Mouse (Mus musculus): ENCODE results near the gene Ms4a13. TPM values are rescaled to one million over a fixed set of nuclear protein-coding genes. Genes with fewer than 3 reads are reported as not detected.
A peak's percentile ranks its signal among the peaks of the same experiment; 100 is the strongest.

Ms4a13 gene
- not detected in 2 replicates for polyA plus RNA-seq (2014; fragmentation: Nextera tagmentation; extraction: Ambion mirVana)

DNA sequence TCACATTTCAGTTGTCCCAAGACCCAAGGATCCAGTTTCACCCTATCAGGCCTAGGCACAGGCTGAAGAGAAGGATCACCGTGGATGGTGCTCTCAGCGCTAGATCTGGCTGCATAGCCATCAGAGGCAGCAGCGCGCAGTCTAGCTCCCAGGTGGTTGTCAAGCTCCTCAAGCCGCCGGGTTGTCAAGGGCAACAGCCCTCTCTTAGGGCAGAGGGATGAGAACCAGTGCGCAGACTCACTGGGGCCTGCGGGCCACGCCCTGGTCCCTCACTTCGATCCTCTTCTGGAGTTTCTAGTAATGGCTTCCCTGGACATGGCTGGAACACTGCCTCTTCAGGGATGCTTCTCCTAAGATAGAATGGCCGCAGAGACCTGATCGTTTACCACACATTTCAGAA is at the start of gene Ms4a13:
TSS of gene Ms4a13 (minus strand) at position 192 of the 400 bp plus-strand sequence.
- Histone ChIP-seq H3K9me3 (ENCODE audit: control insufficient read depth, low read length) (no peaks in the 10 kb centered on the region), H3K4me1 (ENCODE audit: control insufficient read depth, insufficient read depth, low read length) (no peaks in the 10 kb centered on the region), H3K9ac (replicated peaks; ENCODE audit: low read depth, low read length) (no peak within 1 kb of the TSS), H3K4me2 (ENCODE audit: low read depth, low read length) (no peak within 1 kb of the TSS), H3K27me3 (ENCODE audit: control insufficient read depth, insufficient read depth, low read length) (no peaks in the 10 kb centered on the region), H3K27ac (ENCODE audit: low read depth, low read length) (no peak within 1 kb of the TSS), H3K36me3 (ENCODE audit: control insufficient read depth, insufficient read depth, low read length) (no peaks in the 10 kb centered on the region), H3K4me3 (ENCODE audit: low read depth, low read length) (no peak within 1 kb of the TSS)
- WGBS, result 54% methylated on average over 12 of the region's 12 CpGs
- ATAC-seq (ENCODE audit: low read depth), result no peak

GRCm38 (mm10) chr19:11244230-11244629 is 47.7 kb upstream of the Ms4a13 start:
- H3K27me3 ChIP-seq (ENCODE audit: control insufficient read depth, insufficient read depth, low read length), result no peaks in the 10 kb centered on the region
- no peaks in the 10 kb centered on the region for H3K36me3 ChIP-seq (ENCODE audit: control insufficient read depth, insufficient read depth, low read length)
- no peaks in the 10 kb centered on the region for H3K4me1 ChIP-seq (ENCODE audit: control insufficient read depth, insufficient read depth, low read length)
- no peak for ATAC-seq (ENCODE audit: low read depth)
- no peak overlapping the region for H3K4me2 ChIP-seq (ENCODE audit: low read depth, low read length)
- no peak overlapping the region for H3K9ac ChIP-seq (replicated peaks; ENCODE audit: low read depth, low read length)
- H3K4me3 ChIP-seq (ENCODE audit: low read depth, low read length), result no peak overlapping the region
- H3K9me3 ChIP-seq (ENCODE audit: control insufficient read depth, low read length), result no peaks in the 10 kb centered on the region
- H3K27ac ChIP-seq (ENCODE audit: low read depth, low read length), result no peak overlapping the region

DNA sequence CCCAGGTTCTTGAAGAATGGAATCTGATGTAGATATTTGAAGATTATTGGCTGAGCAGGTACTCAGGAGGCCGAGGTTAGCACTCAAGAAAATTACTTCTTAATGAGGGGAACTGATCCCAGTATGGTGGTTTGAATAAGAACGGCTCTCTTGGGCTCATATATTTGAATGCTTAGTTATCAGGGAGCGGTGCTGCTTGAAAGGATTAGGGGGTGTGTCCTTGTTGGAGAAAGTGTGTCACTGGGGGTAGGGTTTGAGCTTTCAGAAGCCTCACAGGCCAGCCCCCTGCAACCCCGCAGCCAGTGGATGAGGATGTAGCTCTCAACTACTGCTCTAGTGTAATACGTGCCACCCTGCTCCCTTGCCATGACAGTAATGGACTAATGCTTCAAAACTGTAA is 46.0 kb upstream of the Ms4a13 start:
- Histone ChIP-seq H3K4me3 (ENCODE audit: low read depth, low read length) (no peak overlapping the region), H3K9ac (replicated peaks; ENCODE audit: low read depth, low read length) (no peak overlapping the region), H3K27me3 (ENCODE audit: control insufficient read depth, insufficient read depth, low read length) (no peaks in the 10 kb centered on the region), H3K4me2 (ENCODE audit: low read depth, low read length) (no peak overlapping the region), H3K4me1 (ENCODE audit: control insufficient read depth, insufficient read depth, low read length) (no peaks in the 10 kb centered on the region), H3K36me3 (ENCODE audit: control insufficient read depth, insufficient read depth, low read length) (no peaks in the 10 kb centered on the region), H3K27ac (ENCODE audit: low read depth, low read length) (no peak overlapping the region), H3K9me3 (ENCODE audit: control insufficient read depth, low read length) (no peaks in the 10 kb centered on the region)
- 54% methylated on average over 5 of the region's 5 CpGs for WGBS
- peak; percentile 68; the same call in 1 of the 2 replicates for ATAC-seq (ENCODE audit: low read depth)

DNA sequence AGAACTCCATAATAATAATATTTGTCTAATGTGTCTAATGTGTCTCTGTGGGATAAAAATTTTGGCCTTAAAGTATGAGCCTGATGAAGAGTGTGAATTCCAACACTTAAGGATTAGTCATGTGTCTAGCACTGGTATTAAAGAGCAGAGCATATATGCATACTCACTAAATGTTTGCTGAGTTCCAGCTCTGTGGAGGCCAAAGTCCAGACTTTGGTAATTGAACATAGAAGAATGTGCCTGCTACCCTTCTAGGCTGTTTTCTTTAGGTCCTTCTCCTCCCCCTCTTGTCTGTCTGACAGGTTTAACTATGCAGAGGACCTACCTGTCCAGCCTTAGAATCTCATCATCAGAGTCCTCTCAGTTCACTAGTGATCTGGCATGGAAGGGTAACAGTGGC is 39.3 kb upstream of the Ms4a13 start:
- Histone ChIP-seq H3K4me1 (ENCODE audit: control insufficient read depth, insufficient read depth, low read length) (no peaks in the 10 kb centered on the region), H3K9me3 (ENCODE audit: control insufficient read depth, low read length) (no peaks in the 10 kb centered on the region), H3K4me3 (ENCODE audit: low read depth, low read length) (no peak overlapping the region), H3K36me3 (ENCODE audit: control insufficient read depth, insufficient read depth, low read length) (no peaks in the 10 kb centered on the region), H3K9ac (replicated peaks; ENCODE audit: low read depth, low read length) (no peak overlapping the region), H3K27me3 (ENCODE audit: control insufficient read depth, insufficient read depth, low read length) (no peaks in the 10 kb centered on the region), H3K27ac (ENCODE audit: low read depth, low read length) (no peak overlapping the region), H3K4me2 (ENCODE audit: low read depth, low read length) (no peak overlapping the region)
- no peak for ATAC-seq (ENCODE audit: low read depth)

GRCm38 (mm10) chr19:11234921-11235735 is 38.6 kb upstream of the Ms4a13 start:
- no peak for ATAC-seq (ENCODE audit: low read depth)
- Histone ChIP-seq H3K4me1 (ENCODE audit: control insufficient read depth, insufficient read depth, low read length) (no peaks in the 10 kb centered on the region), H3K9me3 (ENCODE audit: control insufficient read depth, low read length) (no peaks in the 10 kb centered on the region), H3K9ac (replicated peaks; ENCODE audit: low read depth, low read length) (no peak overlapping the region), H3K36me3 (ENCODE audit: control insufficient read depth, insufficient read depth, low read length) (no peaks in the 10 kb centered on the region), H3K27me3 (ENCODE audit: control insufficient read depth, insufficient read depth, low read length) (no peaks in the 10 kb centered on the region), H3K27ac (ENCODE audit: low read depth, low read length) (no peak overlapping the region), H3K4me3 (ENCODE audit: low read depth, low read length) (no peak overlapping the region), H3K4me2 (ENCODE audit: low read depth, low read length) (no peak overlapping the region)
- 71% methylated on average over 5 of the region's 5 CpGs for WGBS

GRCm38 (mm10) chr19:11234244-11234643 is 37.7 kb upstream of the Ms4a13 start:
- Histone ChIP-seq H3K27me3 (ENCODE audit: control insufficient read depth, insufficient read depth, low read length) (no peaks in the 10 kb centered on the region), H3K36me3 (ENCODE audit: control insufficient read depth, insufficient read depth, low read length) (no peaks in the 10 kb centered on the region), H3K27ac (ENCODE audit: low read depth, low read length) (no peak overlapping the region), H3K4me2 (ENCODE audit: low read depth, low read length) (no peak overlapping the region), H3K9ac (replicated peaks; ENCODE audit: low read depth, low read length) (no peak overlapping the region), H3K4me3 (ENCODE audit: low read depth, low read length) (no peak overlapping the region), H3K9me3 (ENCODE audit: control insufficient read depth, low read length) (no peaks in the 10 kb centered on the region), H3K4me1 (ENCODE audit: control insufficient read depth, insufficient read depth, low read length) (no peaks in the 10 kb centered on the region)
- ATAC-seq (ENCODE audit: low read depth), result no peak
- 86% methylated on average over 5 of the region's 5 CpGs for WGBS

DNA sequence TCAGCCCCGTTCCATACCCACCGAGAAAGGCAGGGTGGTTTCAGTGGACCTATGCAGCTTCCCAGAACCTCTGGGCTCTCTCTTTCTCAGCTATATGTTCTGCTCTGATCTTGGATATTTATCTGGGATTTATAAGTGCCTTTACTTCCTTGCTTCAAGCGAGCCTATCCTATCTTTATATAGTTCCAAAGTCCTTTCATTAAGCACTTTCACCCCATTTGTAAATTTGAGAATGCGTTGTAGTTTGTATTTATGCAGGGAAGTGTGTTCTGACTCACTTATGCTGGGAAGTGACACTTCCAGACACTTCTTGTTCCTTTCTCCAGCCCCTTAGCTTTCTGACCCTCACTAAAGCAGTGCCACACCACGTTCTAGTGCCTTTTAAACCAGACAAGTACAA is 35.8 kb upstream of the Ms4a13 start, which contains the start of gene Ms4a12:
TSS of gene Ms4a12 (minus strand) at position 101 of the 400 bp plus-strand sequence.
- no peak within 1 kb of the TSS for H3K4me3 ChIP-seq (ENCODE audit: low read depth, low read length)
- WGBS, result 78% methylated on average over 5 of the region's 5 CpGs
- no peak within 1 kb of the TSS for H3K9ac ChIP-seq (replicated peaks; ENCODE audit: low read depth, low read length)
- H3K4me1 ChIP-seq (ENCODE audit: control insufficient read depth, insufficient read depth, low read length), result no peaks in the 10 kb centered on the region
- ATAC-seq (ENCODE audit: low read depth), result no peak
- H3K27me3 ChIP-seq (ENCODE audit: control insufficient read depth, insufficient read depth, low read length), result no peaks in the 10 kb centered on the region
- no peaks in the 10 kb centered on the region for H3K36me3 ChIP-seq (ENCODE audit: control insufficient read depth, insufficient read depth, low read length)
- no peak within 1 kb of the TSS for H3K27ac ChIP-seq (ENCODE audit: low read depth, low read length)
- no peaks in the 10 kb centered on the region for H3K9me3 ChIP-seq (ENCODE audit: control insufficient read depth, low read length)
- H3K4me2 ChIP-seq (ENCODE audit: low read depth, low read length), result no peak within 1 kb of the TSS

DNA sequence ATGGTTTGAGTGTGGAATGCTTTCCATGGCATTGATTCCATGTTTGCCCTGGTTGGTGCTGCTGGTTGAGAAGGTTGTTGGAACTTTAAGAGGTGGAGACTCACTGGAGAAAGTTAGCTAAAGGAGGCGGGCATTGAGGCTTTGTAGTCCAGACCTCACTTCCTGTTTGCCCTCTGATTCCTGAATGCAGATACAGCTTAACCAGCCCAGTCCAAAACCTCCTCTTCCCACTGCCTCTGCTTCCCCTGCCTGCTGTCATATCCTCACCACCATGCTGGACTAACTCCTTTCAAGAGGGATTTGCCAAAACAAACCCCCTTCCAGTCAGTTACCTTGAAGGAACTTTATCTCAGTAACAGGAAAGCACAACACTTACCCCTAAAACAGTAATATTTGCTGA is 4.0 kb downstream of the Ms4a13 start:
- H3K9me3 ChIP-seq (ENCODE audit: control insufficient read depth, low read length), result no peaks in the 10 kb centered on the region
- H3K27ac ChIP-seq (ENCODE audit: low read depth, low read length), result no peak overlapping the region
- no peak overlapping the region for H3K4me3 ChIP-seq (ENCODE audit: low read depth, low read length)
- H3K36me3 ChIP-seq (ENCODE audit: control insufficient read depth, insufficient read depth, low read length), result no peaks in the 10 kb centered on the region
- no peak overlapping the region for H3K9ac ChIP-seq (replicated peaks; ENCODE audit: low read depth, low read length)
- H3K4me2 ChIP-seq (ENCODE audit: low read depth, low read length), result no peak overlapping the region
- H3K4me1 ChIP-seq (ENCODE audit: control insufficient read depth, insufficient read depth, low read length), result no peaks in the 10 kb centered on the region
- ATAC-seq (ENCODE audit: low read depth), result no peak
- no peaks in the 10 kb centered on the region for H3K27me3 ChIP-seq (ENCODE audit: control insufficient read depth, insufficient read depth, low read length)
- WGBS, result 73% methylated on average over 1 of the region's 1 CpGs

- Histone ChIP-seq H3K27me3 (ENCODE audit: control insufficient read depth, insufficient read depth, low read length) (no peaks in the 10 kb centered on the region), H3K4me3 (ENCODE audit: low read depth, low read length) (no peak overlapping the region), H3K9me3 (ENCODE audit: control insufficient read depth, low read length) (no peaks in the 10 kb centered on the region), H3K27ac (ENCODE audit: low read depth, low read length) (no peak overlapping the region), H3K4me2 (ENCODE audit: low read depth, low read length) (no peak overlapping the region), H3K4me1 (ENCODE audit: control insufficient read depth, insufficient read depth, low read length) (no peaks in the 10 kb centered on the region), H3K36me3 (ENCODE audit: control insufficient read depth, insufficient read depth, low read length) (no peaks in the 10 kb centered on the region), H3K9ac (replicated peaks; ENCODE audit: low read depth, low read length) (no peak overlapping the region)
- WGBS, result 19% methylated on average over 5 of the region's 5 CpGs
- ATAC-seq (ENCODE audit: low read depth), result no peak
These were observed 12.4 kb downstream of the Ms4a13 start for GRCm38 (mm10) chr19:11184121-11184520.

All from neural tube, embryonic 14.5 days (tissue).